Mouse (Mus musculus) heart, adult 2 months (tissue): ENCODE data around the gene Nanos2. TPM values are rescaled to one million over a fixed set of nuclear protein-coding genes. Genes with fewer than 3 reads are reported as not detected.

Experiments
- DNase-seq, 2 experiments: peaks; one replicate each; pipeline ENCODE4 v3.0.0; 2021
- H3K27ac ChIP-seq: fragments of 200-600 bp; 2 replicates; pipeline ENCODE4 v1.8.1; 2022
- H3K27me3 ChIP-seq: fragments of 200-500 bp; 2 replicates; pipeline ENCODE4 v1.6.1; 2012; ENCODE audit warnings: mild to moderate bottlenecking, low read length, inconsistent platforms, mixed read lengths; ENCODE audit not compliant: control insufficient read depth, insufficient read depth
- H3K36me3 ChIP-seq: fragments of 200-500 bp; 2 replicates; pipeline ENCODE4 v1.6.1; 2012; ENCODE audit warnings: low read length, inconsistent platforms; ENCODE audit not compliant: control insufficient read depth, insufficient read depth
- H3K4me1 ChIP-seq: fragments of 200-500 bp; 2 replicates; pipeline ENCODE4 v1.6.1; 2011; ENCODE audit warnings: low read length; ENCODE audit not compliant: control insufficient read depth, insufficient read depth
- H3K4me3 ChIP-seq: fragments of 200-600 bp; 2 replicates; pipeline ENCODE4 v1.8.1; 2022
- H3K79me2 ChIP-seq: fragments of 200-500 bp; replicated peaks from 2 replicates; pipeline ENCODE4 v1.6.1; 2012; ENCODE audit warnings: mild to moderate bottlenecking, inconsistent platforms, low read length, moderate library complexity, mixed read lengths; ENCODE audit not compliant: control insufficient read depth, insufficient read depth
- H3K9ac ChIP-seq: fragments of 200-500 bp; 2 replicates; pipeline ENCODE4 v1.6.1; 2012; ENCODE audit warnings: low read depth, mild to moderate bottlenecking, control low read depth, inconsistent platforms, low read length, mixed read lengths
- CTCF ChIP-seq: fragments of 200-600 bp; IDR thresholded peaks from 2 replicates; pipeline ENCODE4 v1.8.1; 2022; ENCODE audit warnings: antibody characterized with exemption, mild to moderate bottlenecking, moderate library complexity
- EP300 ChIP-seq: fragments of 200-500 bp; IDR thresholded peaks from 2 replicates; pipeline ENCODE4 v1.6.1; 2011; ENCODE audit warnings: low read depth, low read length, control low read depth; ENCODE audit not compliant: insufficient read depth
- POLR2A ChIP-seq: fragments of 200-500 bp; IDR thresholded peaks from 2 replicates; pipeline ENCODE4 v1.6.1; 2011; ENCODE audit warnings: mild to moderate bottlenecking, low read depth, low read length, control low read depth; ENCODE audit not compliant: insufficient read depth
- WGBS: fragments of 180-500 bp; shearing (Covaris S2); methylation state at CpG from one replicate; pipeline ENCODE4 v1.1.7; 2018; 5-methylcytosine and 5-hydroxymethylcytosine counted together
- intact Hi-C: fragments of 180-260 bp; cut with DNase I; formaldehyde crosslinking; loops from one replicate; pipeline ENCODE4 v1.15.1; 2025
- polyA plus RNA-seq: library from polyadenylated mRNA; depleted of rRNA; stranded (reverse); fragments of >200 nt; gene quantifications from 2 replicates; pipeline ENCODE4 v1.2.3, GENCODE M21; 2012
- total RNA-seq, 2 experiments: library from RNA; stranded (reverse); gene quantifications; 2 replicates each; pipeline ENCODE4 v1.2.3; 2021

The Nanos2 gene
- total and polyA plus RNA-seq, 3 experiments = 0.08 TPM; not detected in 2

- H3K27ac ChIP-seq = no peak overlapping the region
- DNase-seq = no peak
- H3K4me1 ChIP-seq = no peaks in the 10 kb centered on the region
- no peaks in the 10 kb centered on the region for H3K36me3 ChIP-seq
- no peaks in the 10 kb centered on the region; the same call in 1 of the 2 replicates for H3K27me3 ChIP-seq
- WGBS = 58% methylated on average over 2 of the region's 2 CpGs
- TF ChIP-seq CTCF (no peak), POLR2A (no peak), EP300 (no peak)
- no peak overlapping the region for H3K4me3 ChIP-seq
- no peak overlapping the region for H3K9ac ChIP-seq
- intact Hi-C loops = no loop called here
- no peaks in the 10 kb centered on the region for H3K79me2 ChIP-seq
These were observed 697 bp upstream of the Nanos2 start for GRCm38 (mm10) chr7:18986503-18986902.

GRCm38 (mm10) chr7:18987747-18988146, 547 bp downstream of the Nanos2 start:
- DNase-seq = no peak
- Histone ChIP-seq H3K4me1 (no peaks in the 10 kb centered on the region), H3K27ac (no peak overlapping the region), H3K4me3 (no peak overlapping the region), H3K79me2 (no peaks in the 10 kb centered on the region), H3K27me3 (no peaks in the 10 kb centered on the region; the same call in 1 of the 2 replicates), H3K36me3 (no peaks in the 10 kb centered on the region), H3K9ac (no peak overlapping the region)
- intact Hi-C loops = no loop called here
- no peak for TF ChIP-seq CTCF
- TF ChIP-seq POLR2A = no peak
- TF ChIP-seq EP300 = no peak
- WGBS = 63% methylated on average over 13 of the region's 13 CpGs

- no peaks in the 10 kb centered on the region for H3K79me2 ChIP-seq
- H3K36me3 ChIP-seq = no peaks in the 10 kb centered on the region
- H3K9ac ChIP-seq = no peak overlapping the region
- H3K4me3 ChIP-seq = no peak overlapping the region
- H3K27ac ChIP-seq = no peak overlapping the region
- DNase-seq = no peak
- no peaks in the 10 kb centered on the region; the same call in 1 of the 2 replicates for H3K27me3 ChIP-seq
- no peak for TF ChIP-seq CTCF
- TF ChIP-seq POLR2A = no peak
- no peak for TF ChIP-seq EP300
- 64% methylated on average over 6 of the region's 6 CpGs for WGBS
- intact Hi-C loops = no loop called here
- no peaks in the 10 kb centered on the region for H3K4me1 ChIP-seq
These were observed 1.6 kb downstream of the Nanos2 start for GRCm38 (mm10) chr7:18988780-18989179.

- Histone ChIP-seq H3K36me3 (no peaks in the 10 kb centered on the region), H3K27ac (no peak overlapping the region), H3K4me1 (no peaks in the 10 kb centered on the region), H3K4me3 (no peak overlapping the region; the same call in 1 of the 2 replicates), H3K27me3 (no peaks in the 10 kb centered on the region; the same call in 1 of the 2 replicates), H3K9ac (no peak overlapping the region), H3K79me2 (no peaks in the 10 kb centered on the region)
- no peak for DNase-seq
- WGBS = 15% methylated on average over 5 of the region's 5 CpGs
- intact Hi-C loops = loop anchor here (5.0 kb wide), 1 partner anchor 93 kb away; no protein-coding TSS in a partner anchor
- peak; percentile 40 for TF ChIP-seq CTCF
- TF ChIP-seq EP300 = no peak
These were observed 2.8 kb downstream of the Nanos2 start for GRCm38 (mm10) chr7:18989995-18990394.

- Histone ChIP-seq H3K27me3 (no peaks in the 10 kb centered on the region; the same call in 1 of the 2 replicates), H3K36me3 (no peaks in the 10 kb centered on the region), H3K4me1 (no peaks in the 10 kb centered on the region), H3K79me2 (no peaks in the 10 kb centered on the region), H3K4me3 (peak within 1 kb of the TSS; percentile 64), H3K27ac (peak within 1 kb of the TSS; percentile 57), H3K9ac (peak within 1 kb of the TSS; percentile 63)
- WGBS = under 1% methylated on average over 37 of the region's 37 CpGs
- TF ChIP-seq POLR2A (peak; percentile 82), CTCF (no peak), EP300 (no peak)
- DNase-seq = peak; percentile 98 to 100
- intact Hi-C loops = loop anchor here (5.0 kb wide), 1 partner anchor 93 kb away; no protein-coding TSS in a partner anchor
These were observed 3.5 kb downstream of the Nanos2 start, which contains the start of gene Mypop for GRCm38 (mm10) chr7:18990601-18991295. Gene Mypop, plus strand, starts transcription at chr7:18991245.

- peak; percentile 39 to 60 for DNase-seq
- TF ChIP-seq POLR2A (0 out of 2 replicates have a peak, but pooled peaks have one; percentile 7), CTCF (no peak)
- no peaks in the 10 kb centered on the region; the same call in 1 of the 2 replicates for H3K27me3 ChIP-seq
- intact Hi-C loops = loop anchor here (5.0 kb wide), 1 partner anchor 94 kb away; no protein-coding TSS in a partner anchor
- peak overlapping the region; percentile 64 for H3K4me3 ChIP-seq
- no peaks in the 10 kb centered on the region for H3K36me3 ChIP-seq
- H3K79me2 ChIP-seq = no peaks in the 10 kb centered on the region
- peak overlapping the region; percentile 5 for H3K27ac ChIP-seq
- WGBS = 1% methylated on average over 59 of the region's 59 CpGs
- H3K4me1 ChIP-seq = no peaks in the 10 kb centered on the region
- peak overlapping the region; percentile 63 for H3K9ac ChIP-seq
These were observed 4.6 kb downstream of the Nanos2 start for GRCm38 (mm10) chr7:18991660-18992293.
